Mouse (Mus musculus): ENCODE data around the gene Olfr726.

Olfr726 gene

DNA sequence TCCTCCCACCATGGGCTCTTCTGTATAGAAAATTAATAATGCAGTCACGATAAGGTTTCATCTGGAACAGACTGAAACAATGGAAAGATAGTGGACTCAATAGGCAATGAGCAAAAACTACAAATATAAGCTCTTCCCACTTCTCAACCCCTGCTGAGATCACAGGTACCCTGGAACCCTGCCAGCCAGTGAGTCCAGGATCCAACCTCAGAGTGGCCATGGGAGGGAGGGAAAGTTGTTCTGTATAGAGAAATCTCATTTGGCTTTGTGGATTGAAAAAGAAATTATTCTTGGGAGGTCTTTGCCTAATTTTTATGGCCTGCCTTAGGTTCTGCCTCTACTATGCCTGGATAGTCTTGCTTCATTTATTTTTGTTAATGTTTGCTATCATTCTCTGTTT is at the start of gene Olfr726:
TSS of gene Olfr726 (minus strand) at position 101 of the 400 bp plus-strand sequence.
- DNase-seq, result no peak

DNA sequence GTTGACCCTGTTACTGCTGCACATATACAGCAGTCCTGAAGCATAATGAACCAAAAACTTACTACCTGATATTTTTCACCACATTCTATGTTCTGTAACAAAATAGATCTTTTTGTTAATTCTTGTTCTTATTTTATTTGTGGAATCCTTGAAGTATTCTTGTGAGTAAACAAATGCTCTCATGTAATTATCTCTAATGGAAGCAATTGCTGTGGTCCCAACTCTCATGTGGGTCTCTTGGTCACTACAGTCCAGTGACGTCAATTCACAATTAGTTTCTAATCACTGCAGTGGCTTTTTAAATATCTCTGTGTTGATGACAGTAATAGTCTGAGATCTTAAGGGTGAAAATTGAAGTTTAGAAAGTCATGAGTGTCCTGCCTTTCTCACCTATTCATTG is 32.1 kb upstream of the Olfr726 start, which contains the start of gene Olfr727:
TSS of gene Olfr727 (plus strand) at position 301 of the 400 bp plus-strand sequence.
- no peak for DNase-seq

DNA sequence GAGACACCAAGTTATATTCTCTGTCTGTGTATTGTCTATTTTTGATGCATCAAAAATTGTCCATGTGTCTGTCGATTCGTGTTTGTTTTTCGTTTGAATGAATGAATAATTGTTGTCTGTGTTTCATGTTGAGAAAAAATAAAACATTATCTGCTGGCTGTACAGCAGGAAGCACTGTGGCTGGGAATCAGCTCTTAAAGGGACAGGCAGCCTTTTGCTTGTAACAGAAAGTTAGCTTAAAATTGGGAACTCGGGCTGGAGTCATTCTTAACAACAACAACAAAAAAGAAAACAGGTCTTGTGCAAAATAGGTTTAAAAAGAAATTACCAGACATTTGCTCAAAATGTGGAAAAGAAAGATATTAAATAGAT is 28.0 kb downstream of the Olfr726 start:
- no peak for DNase-seq

DNA sequence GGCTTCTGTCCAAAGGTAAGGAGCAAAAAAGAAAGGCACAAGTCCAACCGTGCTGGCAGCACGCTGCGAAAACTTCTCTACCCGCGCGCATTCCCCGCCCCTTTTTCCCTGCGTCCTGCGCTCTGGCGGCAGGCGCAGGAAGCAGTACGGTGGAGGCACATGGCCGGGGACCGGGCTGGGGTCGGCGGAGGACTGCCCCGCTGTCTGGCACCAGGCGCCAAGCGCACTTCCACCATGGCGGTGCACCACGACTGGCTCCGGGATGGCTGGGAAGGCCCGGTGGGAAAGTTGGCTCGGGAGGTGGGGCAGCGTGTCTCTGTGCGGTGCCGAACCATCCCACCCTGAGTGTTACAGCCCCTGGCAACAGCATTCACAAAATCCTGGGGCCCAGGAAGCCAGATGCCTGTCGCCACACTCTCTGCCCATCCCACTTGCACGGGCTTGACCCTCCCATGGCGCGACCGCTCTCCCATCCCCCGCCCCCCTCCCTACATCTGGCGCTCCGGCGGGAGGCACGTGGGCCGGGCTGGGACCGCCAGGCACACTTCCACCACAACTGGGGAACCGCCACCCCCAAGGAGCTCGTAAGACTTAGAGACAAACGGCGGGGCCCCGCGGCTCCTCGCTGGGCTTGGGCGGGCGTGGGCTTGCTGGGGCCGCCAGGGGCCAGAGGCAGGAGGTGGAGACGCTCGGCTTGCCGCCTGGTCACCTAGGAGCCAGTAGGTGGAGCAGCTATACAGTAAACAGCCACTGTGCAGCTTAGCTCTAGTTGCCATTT is 28.6 kb downstream of the Olfr726 start:
- DNase-seq, result peak; percentile 37

DNA sequence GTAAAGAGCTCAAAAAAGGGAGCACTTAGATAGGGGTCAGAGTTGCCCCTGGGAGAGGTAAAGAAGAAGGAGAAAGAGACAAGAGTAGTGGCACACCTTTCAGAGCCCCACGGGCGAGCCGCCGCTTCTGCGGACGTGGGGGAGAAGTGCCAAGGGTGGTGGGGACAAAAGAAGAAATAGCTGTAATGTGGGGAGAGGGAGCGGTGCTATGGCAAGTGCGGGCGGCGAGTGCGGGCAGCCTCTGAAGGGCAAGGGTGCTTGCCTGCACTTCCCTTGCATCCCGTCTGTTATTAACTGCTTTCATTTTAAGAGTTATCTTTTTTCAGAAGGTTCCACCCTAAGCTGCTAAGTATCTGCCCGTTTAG is 29.2 kb downstream of the Olfr726 start:
- no peak for DNase-seq

DNA sequence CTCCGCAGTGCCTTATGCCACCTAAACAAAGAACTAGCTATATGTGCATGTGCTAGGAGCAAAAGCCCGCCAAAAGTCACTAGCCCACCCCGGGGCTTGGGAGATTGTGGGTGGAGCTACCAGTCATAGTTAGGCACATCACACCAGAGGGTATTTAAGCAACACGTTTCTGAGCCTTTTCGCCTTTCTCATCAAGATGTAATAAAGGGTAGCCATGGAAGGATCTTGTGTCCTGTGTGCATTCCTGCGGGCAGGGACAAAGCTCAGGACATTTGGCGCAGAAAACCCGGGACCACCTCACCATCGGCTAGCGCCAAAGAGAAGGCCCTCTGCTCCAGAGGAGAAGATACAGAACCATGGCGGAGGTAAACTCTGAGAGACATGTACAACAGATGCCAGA is 29.6 kb downstream of the Olfr726 start:
- DNase-seq, result no peak

DNA sequence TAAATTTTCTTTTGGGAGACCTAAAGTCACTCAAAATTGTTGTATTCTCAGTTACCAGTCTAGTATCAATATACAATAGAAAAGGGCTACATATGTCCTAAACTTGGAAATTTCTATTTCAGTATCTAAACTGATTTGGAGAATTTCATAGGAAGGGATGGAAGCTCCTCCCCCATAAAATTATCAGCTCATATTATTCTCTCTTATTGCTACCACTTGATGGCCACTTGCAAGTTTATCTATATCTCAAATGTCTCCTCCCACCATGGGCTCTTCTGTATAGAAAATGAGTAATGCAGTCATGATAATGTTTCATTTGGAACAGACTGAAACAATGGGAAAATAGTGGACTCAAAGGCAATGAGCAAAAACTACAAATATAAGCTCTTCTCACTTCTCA is 50.5 kb downstream of the Olfr726 start, which contains the start of gene Olfr725:
TSS of gene Olfr725 (minus strand) at position 101 of the 400 bp plus-strand sequence.
- no peak for DNase-seq

Data from layer of hippocampus, adult 9-11 months (tissue).